Mouse (Mus musculus): ENCODE data around the gene Tulp2. TPM values are rescaled to one million over a fixed set of nuclear protein-coding genes. Genes with fewer than 3 reads are reported as not detected.
"Not testable (repeated sequence)": the region's sequence is repeated elsewhere in the genome, so short reads cannot be mapped to it uniquely, and the experiment has no call there.

Gene Tulp2
- polyA plus RNA-seq, 1 experiment from 2014 or later: 1.5 TPM

- no peaks in the 10 kb centered on the region for H3K27me3 ChIP-seq (ENCODE audit: control insufficient read depth, insufficient read depth, low read length)
- WGBS (ENCODE audit: insufficient replicate concordance): 32% methylated on average over 1 of the region's 1 CpGs
These were observed 5.2 kb upstream of the Tulp2 start for GRCm38 (mm10) chr7:45476453-45476852.

GRCm38 (mm10) chr7:45477003-45477402 lies 4.7 kb upstream of the Tulp2 start:
- Histone ChIP-seq H3K4me3 (ENCODE audit: low read depth, low read length) (no peak overlapping the region), H3K36me3 (ENCODE audit: control insufficient read depth, insufficient read depth, low read length) (no peaks in the 10 kb centered on the region), H3K27me3 (ENCODE audit: control insufficient read depth, insufficient read depth, low read length) (no peaks in the 10 kb centered on the region), H3K27ac (ENCODE audit: low read depth, low read length) (no peak overlapping the region), H3K9ac (ENCODE audit: low read depth, low read length) (no peak overlapping the region), H3K4me2 (no peak overlapping the region), H3K4me1 (ENCODE audit: control insufficient read depth, insufficient read depth, low read length) (no peaks in the 10 kb centered on the region), H3K9me3 (replicated peaks; ENCODE audit: control insufficient read depth, low read length) (no peaks in the 10 kb centered on the region)
- no peak for ATAC-seq (replicated peaks; ENCODE audit: insufficient number of reproducible peaks, low FRiP score, low TSS enrichment)
- 24% methylated on average over 3 of the region's 3 CpGs for WGBS (ENCODE audit: insufficient replicate concordance)

More at GRCm38 (mm10) chr7:45476453-45476852, 5.2 kb upstream of the Tulp2 start:
- Histone ChIP-seq H3K4me2 (no peak overlapping the region), H3K36me3 (ENCODE audit: control insufficient read depth, insufficient read depth, low read length) (no peaks in the 10 kb centered on the region), H3K9ac (ENCODE audit: low read depth, low read length) (no peak overlapping the region), H3K4me1 (ENCODE audit: control insufficient read depth, insufficient read depth, low read length) (no peaks in the 10 kb centered on the region), H3K9me3 (replicated peaks; ENCODE audit: control insufficient read depth, low read length) (no peaks in the 10 kb centered on the region), H3K4me3 (ENCODE audit: low read depth, low read length) (no peak overlapping the region), H3K27ac (ENCODE audit: low read depth, low read length) (no peak overlapping the region)
- no peak for ATAC-seq (replicated peaks; ENCODE audit: insufficient number of reproducible peaks, low FRiP score, low TSS enrichment)

- ATAC-seq (replicated peaks; ENCODE audit: insufficient number of reproducible peaks, low FRiP score, low TSS enrichment): no peak
- no peaks in the 10 kb centered on the region for H3K36me3 ChIP-seq (ENCODE audit: control insufficient read depth, insufficient read depth, low read length)
- H3K4me3 ChIP-seq (ENCODE audit: low read depth, low read length): no peak overlapping the region
- H3K4me1 ChIP-seq (ENCODE audit: control insufficient read depth, insufficient read depth, low read length): no peaks in the 10 kb centered on the region
- no peak overlapping the region for H3K9ac ChIP-seq (ENCODE audit: low read depth, low read length)
- no peaks in the 10 kb centered on the region for H3K27me3 ChIP-seq (ENCODE audit: control insufficient read depth, insufficient read depth, low read length)
- H3K9me3 ChIP-seq (replicated peaks; ENCODE audit: control insufficient read depth, low read length): no peaks in the 10 kb centered on the region
- 96% methylated on average over 7 of the region's 7 CpGs for WGBS (ENCODE audit: insufficient replicate concordance)
- no peak overlapping the region for H3K4me2 ChIP-seq
- no peak overlapping the region for H3K27ac ChIP-seq (ENCODE audit: low read depth, low read length)
These were observed 2.9 kb upstream of the Tulp2 start for GRCm38 (mm10) chr7:45478774-45479173.

- H3K9me3 ChIP-seq (replicated peaks; ENCODE audit: control insufficient read depth, low read length); H3K9ac ChIP-seq (ENCODE audit: low read depth, low read length); H3K36me3 ChIP-seq (ENCODE audit: control insufficient read depth, insufficient read depth, low read length); H3K27ac ChIP-seq (ENCODE audit: low read depth, low read length); H3K4me2 ChIP-seq; H3K4me1 ChIP-seq (ENCODE audit: control insufficient read depth, insufficient read depth, low read length); H3K4me3 ChIP-seq (ENCODE audit: low read depth, low read length); ATAC-seq (replicated peaks; ENCODE audit: insufficient number of reproducible peaks, low FRiP score, low TSS enrichment); H3K27me3 ChIP-seq (ENCODE audit: control insufficient read depth, insufficient read depth, low read length): not testable (repeated sequence)
- 75% methylated on average over 3 of the region's 4 CpGs for WGBS (ENCODE audit: insufficient replicate concordance)
These were observed 1.4 kb upstream of the Tulp2 start for GRCm38 (mm10) chr7:45480310-45480709.

- Histone ChIP-seq H3K9ac (ENCODE audit: low read depth, low read length) (no peak overlapping the region), H3K4me3 (ENCODE audit: low read depth, low read length) (no peak overlapping the region), H3K9me3 (replicated peaks; ENCODE audit: control insufficient read depth, low read length) (no peaks in the 10 kb centered on the region), H3K27ac (ENCODE audit: low read depth, low read length) (no peak overlapping the region), H3K27me3 (ENCODE audit: control insufficient read depth, insufficient read depth, low read length) (no peaks in the 10 kb centered on the region), H3K4me1 (ENCODE audit: control insufficient read depth, insufficient read depth, low read length) (no peaks in the 10 kb centered on the region), H3K4me2 (no peak overlapping the region), H3K36me3 (ENCODE audit: control insufficient read depth, insufficient read depth, low read length) (no peaks in the 10 kb centered on the region)
- WGBS (ENCODE audit: insufficient replicate concordance): 61% methylated on average over 1 of the region's 1 CpGs
- no peak for ATAC-seq (replicated peaks; ENCODE audit: insufficient number of reproducible peaks, low FRiP score, low TSS enrichment)
These were observed 489 bp downstream of the Tulp2 start for GRCm38 (mm10) chr7:45482166-45482565.

- not testable (repeated sequence) for H3K9ac ChIP-seq (ENCODE audit: low read depth, low read length); H3K27me3 ChIP-seq (ENCODE audit: control insufficient read depth, insufficient read depth, low read length); H3K36me3 ChIP-seq (ENCODE audit: control insufficient read depth, insufficient read depth, low read length); ATAC-seq (replicated peaks; ENCODE audit: insufficient number of reproducible peaks, low FRiP score, low TSS enrichment); H3K9me3 ChIP-seq (replicated peaks; ENCODE audit: control insufficient read depth, low read length); H3K4me2 ChIP-seq; H3K4me1 ChIP-seq (ENCODE audit: control insufficient read depth, insufficient read depth, low read length); H3K4me3 ChIP-seq (ENCODE audit: low read depth, low read length); H3K27ac ChIP-seq (ENCODE audit: low read depth, low read length)
- WGBS (ENCODE audit: insufficient replicate concordance): 90% methylated on average over 5 of the region's 5 CpGs
These were observed 3.3 kb downstream of the Tulp2 start for GRCm38 (mm10) chr7:45484985-45485384.

GRCm38 (mm10) chr7:45486158-45486557 lies 4.5 kb downstream of the Tulp2 start:
- Histone ChIP-seq H3K27ac (ENCODE audit: low read depth, low read length) (no peak overlapping the region), H3K36me3 (ENCODE audit: control insufficient read depth, insufficient read depth, low read length) (no peaks in the 10 kb centered on the region), H3K9ac (ENCODE audit: low read depth, low read length) (no peak overlapping the region), H3K4me1 (ENCODE audit: control insufficient read depth, insufficient read depth, low read length) (0 out of 2 replicates have a peak, but pooled peaks cover 3% of the 10 kb centered on the region), H3K9me3 (replicated peaks; ENCODE audit: control insufficient read depth, low read length) (no peaks in the 10 kb centered on the region), H3K27me3 (ENCODE audit: control insufficient read depth, insufficient read depth, low read length) (no peaks in the 10 kb centered on the region), H3K4me2 (no peak overlapping the region), H3K4me3 (ENCODE audit: low read depth, low read length) (no peak overlapping the region)
- ATAC-seq (replicated peaks; ENCODE audit: insufficient number of reproducible peaks, low FRiP score, low TSS enrichment): no peak
- 49% methylated on average over 7 of the region's 7 CpGs for WGBS (ENCODE audit: insufficient replicate concordance)

GRCm38 (mm10) chr7:45486761-45487415 lies 5.2 kb downstream of the Tulp2 start, which contains the start of gene Gm45808:
Gm45808 (minus strand) TSS chr7:45486811.
- Histone ChIP-seq H3K9me3 (replicated peaks; ENCODE audit: control insufficient read depth, low read length) (no peaks in the 10 kb centered on the region), H3K4me1 (ENCODE audit: control insufficient read depth, insufficient read depth, low read length) (0 out of 2 replicates have a peak, but pooled peaks cover 3% of the 10 kb centered on the region), H3K27ac (ENCODE audit: low read depth, low read length) (no peak within 1 kb of the TSS), H3K9ac (ENCODE audit: low read depth, low read length) (no peak within 1 kb of the TSS), H3K27me3 (ENCODE audit: control insufficient read depth, insufficient read depth, low read length) (no peaks in the 10 kb centered on the region), H3K36me3 (ENCODE audit: control insufficient read depth, insufficient read depth, low read length) (no peaks in the 10 kb centered on the region), H3K4me2 (no peak within 1 kb of the TSS), H3K4me3 (ENCODE audit: low read depth, low read length) (no peak within 1 kb of the TSS)
- 79% methylated on average over 12 of the region's 12 CpGs for WGBS (ENCODE audit: insufficient replicate concordance)
- ATAC-seq (replicated peaks; ENCODE audit: insufficient number of reproducible peaks, low FRiP score, low TSS enrichment): no peak

GRCm38 (mm10) chr7:45487861-45488292 lies 6.2 kb downstream of the Tulp2 start:
- Histone ChIP-seq H3K27ac (ENCODE audit: low read depth, low read length) (peak overlapping the region; percentile 54; the same call in 1 of the 2 replicates), H3K36me3 (ENCODE audit: control insufficient read depth, insufficient read depth, low read length) (peaks cover 5% of the 10 kb centered on the region; the same call in 1 of the 2 replicates), H3K4me1 (ENCODE audit: control insufficient read depth, insufficient read depth, low read length) (0 out of 2 replicates have a peak, but pooled peaks cover 3% of the 10 kb centered on the region), H3K4me3 (ENCODE audit: low read depth, low read length) (peak overlapping the region; percentile 55), H3K4me2 (peak overlapping the region; percentile 76), H3K9ac (ENCODE audit: low read depth, low read length) (peak overlapping the region; percentile 80), H3K9me3 (replicated peaks; ENCODE audit: control insufficient read depth, low read length) (no peaks in the 10 kb centered on the region), H3K27me3 (ENCODE audit: control insufficient read depth, insufficient read depth, low read length) (no peaks in the 10 kb centered on the region)
- ATAC-seq (replicated peaks; ENCODE audit: insufficient number of reproducible peaks, low FRiP score, low TSS enrichment): no peak
- 29% methylated on average over 11 of the region's 11 CpGs for WGBS (ENCODE audit: insufficient replicate concordance)

All from heart, embryonic 11.5 days (tissue).